20 mouse cellular contexts compared by ENCODE assay signal in the genomic region with DNA sequence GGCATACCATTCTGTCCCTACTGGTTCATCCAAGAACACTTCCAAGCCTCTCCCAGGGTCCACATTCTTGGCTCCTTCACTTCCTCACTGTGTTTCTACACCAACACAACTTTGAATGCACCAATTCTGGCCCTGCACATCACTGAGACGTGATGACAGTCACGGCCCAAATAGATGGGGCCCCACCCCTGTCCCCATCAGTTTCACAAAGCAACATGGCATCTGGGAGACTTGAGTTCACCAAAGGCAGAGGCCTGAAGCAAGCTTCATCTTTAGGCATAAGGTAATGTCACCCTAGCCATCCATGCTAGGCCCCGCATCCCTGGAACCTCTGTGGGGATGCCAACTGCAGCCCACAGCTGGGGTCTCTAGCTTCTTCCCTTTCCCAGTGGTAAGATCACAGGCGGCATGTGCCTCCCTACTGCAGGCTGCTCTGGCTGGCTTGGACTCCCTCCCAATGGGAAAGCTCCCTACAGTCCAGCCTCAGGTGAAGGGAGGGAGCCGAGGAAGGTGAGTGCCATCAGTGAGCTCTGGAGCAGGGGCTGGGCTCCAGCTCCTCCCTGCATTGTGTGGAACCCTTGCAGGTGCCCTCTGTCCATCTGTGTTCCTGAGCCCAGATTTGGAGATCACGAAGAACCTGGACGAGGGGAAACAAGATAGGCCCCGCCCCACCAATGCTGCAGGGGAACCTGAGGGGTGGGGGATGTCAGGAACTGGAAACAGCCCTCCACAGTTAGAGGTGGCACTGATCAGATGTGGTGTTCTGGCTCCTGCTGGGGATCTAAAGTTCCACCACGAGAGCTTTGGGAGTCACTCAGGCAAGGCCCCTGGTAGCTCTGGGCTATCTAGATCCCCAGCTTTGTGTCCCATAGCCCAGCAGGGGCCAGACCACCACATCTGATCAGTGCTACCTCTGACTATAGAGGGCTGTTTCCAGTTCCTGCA. TPM values are rescaled to one million over a fixed set of nuclear protein-coding genes. Genes with fewer than 3 reads are reported as not detected.
DNase-seq lines count a peak whose midpoint lies in the region; ATAC-seq lines count a peak whose summit lies in the region.
"Had no signal": no experiment of that assay in that cellular context is flagged by ENCODE, and none has a peak within 500 bp of the region (broad histone marks: within the 10 kb centered on the region; RNA-seq: fewer than 3 reads in every experiment).

No protein-coding gene starts in this region.

- peaks cover 23% of the 10 kb centered on the region; the same call in 1 of the 2 replicates for H3K27me3 ChIP-seq in liver, embryonic 12.5 days (replicated peaks)
- H3K27me3 ChIP-seq in liver, embryonic 11.5 days (replicated peaks; ENCODE audit: control insufficient read depth, insufficient read depth, low read length) = no peaks in the 10 kb centered on the region
- H3K27me3 ChIP-seq in midbrain, embryonic 15.5 days (replicated peaks) = no peaks in the 10 kb centered on the region
- H3K27me3 ChIP-seq in midbrain, embryonic 16.5 days (ENCODE audit: control insufficient read depth, insufficient read depth, low read depth, low read length) = no peaks in the 10 kb centered on the region
- H3K27me3 ChIP-seq: embryonic facial prominence, embryonic 15.5 days; limb, embryonic 12.5 days had no signal

- 71% methylated on average over 9 of the region's 9 CpGs for WGBS in liver, embryonic 12.5 days (ENCODE audit: insufficient replicate concordance)
- 71% methylated on average over 9 of the region's 9 CpGs for WGBS in liver, embryonic 11.5 days
- WGBS in midbrain, embryonic 15.5 days = 68% methylated on average over 9 of the region's 9 CpGs
- WGBS in midbrain, embryonic 16.5 days = 76% methylated on average over 9 of the region's 9 CpGs

- peaks cover 12% of the 10 kb centered on the region for H3K36me3 ChIP-seq in liver, embryonic 12.5 days
- H3K36me3 ChIP-seq in liver, embryonic 11.5 days (ENCODE audit: control insufficient read depth, insufficient read depth, low read length) = no peaks in the 10 kb centered on the region
- peaks cover 33% of the 10 kb centered on the region for H3K36me3 ChIP-seq in midbrain, embryonic 15.5 days (replicated peaks)
- H3K36me3 ChIP-seq in midbrain, embryonic 16.5 days (ENCODE audit: control insufficient read depth, insufficient read depth, low read length) = peaks cover 16% of the 10 kb centered on the region; the same call in 1 of the 2 replicates

- peak overlapping the region; percentile 99; the same call in 1 of the 2 replicates for H3K4me2 ChIP-seq in liver, embryonic 12.5 days
- H3K4me2 ChIP-seq in liver, embryonic 11.5 days = no peak overlapping the region; the same call in 1 of the 2 replicates
- no peak overlapping the region for H3K4me2 ChIP-seq in midbrain, embryonic 15.5 days
- no peak overlapping the region for H3K4me2 ChIP-seq in midbrain, embryonic 16.5 days (ENCODE audit: low read length)

- peak; percentile 69 for DNase-seq in cerebellum, adult 11-12 months
- no peak for DNase-seq in cerebellum, postnatal 36 days
- peak; percentile 91 for DNase-seq in heart, adult 11 months
- no peak for DNase-seq in heart, postnatal 25 days (ENCODE audit: low spot score)
- no peak for DNase-seq in liver, embryonic 11.5 days (ENCODE audit: low spot score)
- DNase-seq: adrenal gland, postnatal 10 days; kidney, adult 18-20 months; lung, adult 18-20 months; right cerebral cortex, postnatal 4 days had no signal

- no peak overlapping the region for H3K27ac ChIP-seq in liver, embryonic 12.5 days
- no peak overlapping the region; the same call in 1 of the 2 replicates for H3K27ac ChIP-seq in liver, embryonic 11.5 days (ENCODE audit: low read depth, low read length)
- 0 out of 2 replicates have a peak overlapping the region, but pooled peaks have one; percentile 5 for H3K27ac ChIP-seq in midbrain, embryonic 15.5 days
- no peak overlapping the region for H3K27ac ChIP-seq in midbrain, embryonic 16.5 days (ENCODE audit: low read length)
- H3K27ac ChIP-seq: kidney, postnatal 0 days; macrophage had no signal

- no peak overlapping the region for H3K4me3 ChIP-seq in liver, embryonic 12.5 days
- no peak overlapping the region; the same call in 1 of the 2 replicates for H3K4me3 ChIP-seq in liver, embryonic 11.5 days (ENCODE audit: low read depth, low read length)
- no peak overlapping the region for H3K4me3 ChIP-seq in midbrain, embryonic 15.5 days
- no peak overlapping the region for H3K4me3 ChIP-seq in midbrain, embryonic 16.5 days (ENCODE audit: low read depth, low read length)

- no peak for ATAC-seq in liver, embryonic 12.5 days
- no peak for ATAC-seq in liver, embryonic 11.5 days (replicated peaks; ENCODE audit: low FRiP score)
- ATAC-seq in midbrain, embryonic 15.5 days (replicated peaks) = no peak
- no peak for ATAC-seq in midbrain, embryonic 16.5 days
- ATAC-seq: activated CD4-positive, CD25-positive, alpha-beta regulatory T cell, adult 4 months; CD4-positive, CD25-positive, alpha-beta regulatory T cell, adult 4 months; hindbrain, postnatal 0 days had no signal

- H3K9ac ChIP-seq in liver, embryonic 12.5 days = no peak overlapping the region
- no peak overlapping the region for H3K9ac ChIP-seq in liver, embryonic 11.5 days (ENCODE audit: low read depth, low read length)
- H3K9ac ChIP-seq in midbrain, embryonic 15.5 days = no peak overlapping the region
- no peak overlapping the region for H3K9ac ChIP-seq in midbrain, embryonic 16.5 days (ENCODE audit: low read depth, low read length)
- H3K9ac ChIP-seq: embryonic facial prominence, embryonic 15.5 days had no signal

- H3K4me1 ChIP-seq in liver, embryonic 12.5 days = peaks cover 33% of the 10 kb centered on the region
- H3K4me1 ChIP-seq in liver, embryonic 11.5 days (replicated peaks; ENCODE audit: control insufficient read depth, insufficient read depth, low read length) = peaks cover 13% of the 10 kb centered on the region
- H3K4me1 ChIP-seq in midbrain, embryonic 15.5 days = peaks cover 24% of the 10 kb centered on the region
- peaks cover 13% of the 10 kb centered on the region for H3K4me1 ChIP-seq in midbrain, embryonic 16.5 days (ENCODE audit: control insufficient read depth, insufficient read depth, low read length)

- intact Hi-C loops in heart, postnatal 25 days (cut with DNase I) = no loop called here

- H3K9me3 ChIP-seq in liver, embryonic 12.5 days (replicated peaks) = no peaks in the 10 kb centered on the region
- H3K9me3 ChIP-seq in liver, embryonic 11.5 days (ENCODE audit: control insufficient read depth, low read length) = no peaks in the 10 kb centered on the region
- H3K9me3 ChIP-seq in midbrain, embryonic 15.5 days = no peaks in the 10 kb centered on the region
- H3K9me3 ChIP-seq in midbrain, embryonic 16.5 days (replicated peaks; ENCODE audit: control insufficient read depth, low read length, poor library complexity, severe bottlenecking) = no peaks in the 10 kb centered on the region
- H3K9me3 ChIP-seq: embryonic facial prominence, embryonic 15.5 days; G1E; limb, embryonic 12.5 days had no signal

RNA-seq across cellular contexts. Expression of gene Abtb1, which starts 2.3 kb away (rescaled TPM):
- total RNA-seq in heart, postnatal 25 days (2021) = 10 to 100 TPM; 21.9 to 23.3 TPM
- polyA plus RNA-seq in liver, embryonic 12.5 days (2016; fragmentation: Nextera tagmentation; extraction: Ambion mirVana) = 37.6 and 40.0 TPM in 2 replicates
- 24.9 and 26.7 TPM in 2 replicates for polyA plus RNA-seq in liver, embryonic 11.5 days (2014; fragmentation: Nextera tagmentation; extraction: Ambion mirVana)
- 40.4 and 42.5 TPM in 2 replicates for polyA plus RNA-seq in midbrain, embryonic 15.5 days (2015; fragmentation: Nextera tagmentation; extraction: Ambion mirVana)
- 37.3 and 40.7 TPM in 2 replicates for polyA plus RNA-seq in midbrain, embryonic 16.5 days (2015; fragmentation: Nextera tagmentation; extraction: Ambion mirVana)

RNA-seq across cellular contexts. Expression of gene Podxl2, which starts 30.8 kb away (rescaled TPM):
- total RNA-seq in heart, postnatal 25 days (2021) = 10 to 100 TPM; 16.5 to 16.8 TPM
- polyA plus RNA-seq in liver, embryonic 12.5 days (2016; fragmentation: Nextera tagmentation; extraction: Ambion mirVana) = 4.6 and 5.0 TPM in 2 replicates
- polyA plus RNA-seq in liver, embryonic 11.5 days (2014; fragmentation: Nextera tagmentation; extraction: Ambion mirVana) = 9.1 and 10.7 TPM in 2 replicates
- 697 and 723 TPM in 2 replicates for polyA plus RNA-seq in midbrain, embryonic 15.5 days (2015; fragmentation: Nextera tagmentation; extraction: Ambion mirVana)
- 662 and 671 TPM in 2 replicates for polyA plus RNA-seq in midbrain, embryonic 16.5 days (2015; fragmentation: Nextera tagmentation; extraction: Ambion mirVana)
- polyA plus RNA-seq: activated CD4-positive, CD25-positive, alpha-beta regulatory T cell, adult 4 months; G1E had no signal

RNA-seq across cellular contexts. Expression of gene Mcm2, which starts 54.5 kb away (rescaled TPM):
- total RNA-seq in heart, postnatal 25 days (2021) = 1 to 10 TPM; 6.1 to 7.4 TPM
- polyA plus RNA-seq in liver, embryonic 12.5 days (2016; fragmentation: Nextera tagmentation; extraction: Ambion mirVana) = 240 and 243 TPM in 2 replicates
- polyA plus RNA-seq in liver, embryonic 11.5 days (2014; fragmentation: Nextera tagmentation; extraction: Ambion mirVana) = 254 and 284 TPM in 2 replicates
- polyA plus RNA-seq in midbrain, embryonic 15.5 days (2015; fragmentation: Nextera tagmentation; extraction: Ambion mirVana) = 24.7 and 28.8 TPM in 2 replicates
- 16.2 and 20.7 TPM in 2 replicates for polyA plus RNA-seq in midbrain, embryonic 16.5 days (2015; fragmentation: Nextera tagmentation; extraction: Ambion mirVana)

RNA-seq across cellular contexts. Expression of gene Tpra1, which starts 58.0 kb away (rescaled TPM):
- 10 to 100 TPM; 36.4 to 37.2 TPM for total RNA-seq in heart, postnatal 25 days (2021)
- 52.7 and 53.9 TPM in 2 replicates for polyA plus RNA-seq in liver, embryonic 12.5 days (2016; fragmentation: Nextera tagmentation; extraction: Ambion mirVana)
- 55.1 and 56.7 TPM in 2 replicates for polyA plus RNA-seq in liver, embryonic 11.5 days (2014; fragmentation: Nextera tagmentation; extraction: Ambion mirVana)
- 102 and 103 TPM in 2 replicates for polyA plus RNA-seq in midbrain, embryonic 15.5 days (2015; fragmentation: Nextera tagmentation; extraction: Ambion mirVana)
- polyA plus RNA-seq in midbrain, embryonic 16.5 days (2015; fragmentation: Nextera tagmentation; extraction: Ambion mirVana) = 88.4 and 99.6 TPM in 2 replicates

Comparison
In these comparisons a context has a peak if more than half of its experiments do, and no peak if none do; other contexts are left out.
1. DNase-seq: peak in cerebellum, adult 11-12 months (single experiment) and heart, adult 11 months (single experiment); none in cerebellum, postnatal 36 days (0 of 2), heart, postnatal 25 days (single experiment) and liver, embryonic 11.5 days (single experiment).
2. RNA of gene Podxl2, which starts 30.8 kb away (polyA plus RNA-seq): 697 to 723 TPM in midbrain, embryonic 15.5 days and 662 to 671 TPM in midbrain, embryonic 16.5 days; 9.1 to 10.7 TPM in liver, embryonic 11.5 days and 4.6 to 5.0 TPM in liver, embryonic 12.5 days; every median in the first group is over 10 times any median in the second.